Mouse (Mus musculus) bone marrow macrophage, adult 2 months (primary cell): ENCODE measurements around the gene Hmcn2. TPM values are rescaled to one million over a fixed set of nuclear protein-coding genes. Genes with fewer than 3 reads are reported as not detected.

Source experiments
- H3K27ac ChIP-seq: 2 replicates; pipeline ENCODE4 v1.5.1; 2012; ENCODE audit warnings: low read depth, low read length; ENCODE audit not compliant: insufficient read depth
- H3K4me1 ChIP-seq: 2 replicates; pipeline ENCODE4 v1.6.1; 2012; ENCODE audit warnings: low read length; ENCODE audit not compliant: control insufficient read depth, insufficient read depth
- H3K4me3 ChIP-seq: 2 replicates; pipeline ENCODE4 v1.5.1; 2012; ENCODE audit warnings: mild to moderate bottlenecking, low read length, moderate library complexity; ENCODE audit not compliant: insufficient read depth
- CTCF ChIP-seq: IDR thresholded peaks from 2 replicates; pipeline ENCODE4 v1.5.1; 2012; ENCODE audit warnings: low read depth, mild to moderate bottlenecking, low read length, moderate library complexity
- POLR2A ChIP-seq: IDR thresholded peaks from 2 replicates; pipeline ENCODE4 v1.6.1; 2012; ENCODE audit warnings: mild to moderate bottlenecking, low read depth, low read length, borderline replicate concordance
- polyA plus RNA-seq: library from polyadenylated mRNA; stranded (reverse); fragments of >200 nt; gene quantifications from 2 replicates; pipeline ENCODE4 v1.2.4, GENCODE M21; 2012; ENCODE audit not compliant: missing spikeins, insufficient read depth, insufficient read length

The Hmcn2 gene
- polyA plus RNA-seq, 1 experiment = not detected

DNA sequence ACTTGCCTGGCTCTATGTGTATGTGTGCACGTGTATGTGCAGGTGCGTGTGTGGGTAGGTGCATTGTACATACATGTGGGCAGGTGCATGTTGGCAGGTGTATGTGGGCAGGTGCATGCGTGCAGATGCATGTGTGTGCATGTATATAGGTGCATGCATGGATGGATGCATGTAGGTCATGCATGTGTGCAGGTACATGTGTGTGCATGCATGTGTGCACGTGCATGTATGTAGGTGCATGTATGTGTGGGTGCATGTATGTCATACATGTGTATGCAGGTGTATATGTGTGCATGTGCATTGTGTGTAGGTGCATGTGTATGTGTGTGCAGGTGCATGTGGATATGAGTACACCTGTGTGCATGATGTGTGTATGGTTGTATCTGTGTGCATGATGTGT lies 135.7 kb downstream of the Hmcn2 start:
- TF ChIP-seq POLR2A (no peak), CTCF (no peak)
- Histone ChIP-seq H3K4me1 (peaks cover 72% of the 10 kb centered on the region), H3K27ac (no peak overlapping the region), H3K4me3 (no peak overlapping the region)

DNA sequence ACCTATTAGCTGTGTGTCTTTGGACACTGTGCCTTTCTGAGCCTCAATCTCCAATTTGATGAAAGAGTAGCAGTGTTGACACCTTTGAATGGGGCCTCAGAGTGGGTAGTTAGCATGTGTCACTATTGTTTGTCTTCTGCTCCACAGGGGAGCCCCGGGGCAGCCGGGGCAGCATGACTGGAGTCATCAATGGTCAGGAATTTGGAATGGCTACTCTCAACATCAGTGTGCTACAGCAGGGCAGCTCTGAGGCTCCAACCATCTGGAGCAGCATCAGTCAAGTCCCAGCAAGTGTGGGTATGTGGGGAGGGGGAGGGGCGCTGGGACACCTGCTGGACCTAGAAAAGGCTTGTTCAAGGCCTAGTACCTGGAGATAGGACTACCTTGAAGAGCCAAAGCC lies 136.4 kb downstream of the Hmcn2 start:
- peaks cover 72% of the 10 kb centered on the region for H3K4me1 ChIP-seq
- H3K27ac ChIP-seq = no peak overlapping the region
- no peak for TF ChIP-seq CTCF
- no peak for TF ChIP-seq POLR2A
- no peak overlapping the region for H3K4me3 ChIP-seq

DNA sequence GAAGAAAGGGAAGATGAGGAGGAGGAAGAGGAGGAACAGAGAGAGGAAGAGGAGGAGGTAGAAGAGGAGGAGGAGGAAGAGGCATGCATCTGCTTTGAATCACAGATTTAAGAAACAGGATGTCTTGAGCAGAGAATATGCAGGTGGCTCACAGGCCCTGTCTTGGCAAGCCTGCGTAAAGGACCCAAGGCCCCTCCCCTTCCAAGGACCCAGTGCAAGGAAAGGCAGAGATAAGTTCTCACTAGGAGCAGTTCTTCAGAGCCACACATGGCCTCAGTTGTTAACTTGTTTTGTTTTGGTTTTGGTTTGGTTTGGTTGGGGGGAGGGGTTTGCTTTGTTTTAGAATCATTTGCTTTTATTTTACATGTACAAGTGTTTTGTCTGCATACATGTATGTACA lies 137.3 kb downstream of the Hmcn2 start:
- peaks cover 67% of the 10 kb centered on the region for H3K4me1 ChIP-seq
- H3K27ac ChIP-seq = no peak overlapping the region
- no peak overlapping the region for H3K4me3 ChIP-seq
- TF ChIP-seq POLR2A (no peak), CTCF (no peak)

DNA sequence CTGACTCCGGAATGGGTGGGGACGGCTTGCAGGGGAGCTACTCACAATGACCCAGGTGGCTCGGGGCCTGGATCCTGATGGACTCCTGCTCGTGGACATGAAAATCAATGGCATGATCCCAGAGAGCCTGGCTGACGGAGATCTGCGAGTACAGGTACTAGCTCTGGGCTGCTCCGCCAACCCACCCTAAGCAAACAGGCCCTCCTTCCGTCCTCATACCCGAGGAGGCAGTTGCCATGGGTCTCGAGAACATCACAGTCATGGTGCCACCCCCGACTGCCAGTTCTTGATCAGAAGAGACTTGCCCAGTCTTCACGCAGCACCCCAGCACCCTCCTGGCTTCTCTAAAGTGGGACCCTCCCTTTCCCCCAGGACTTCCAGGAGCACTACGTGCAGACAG lies 138.8 kb downstream of the Hmcn2 start:
- Histone ChIP-seq H3K4me1 (peaks cover 55% of the 10 kb centered on the region), H3K4me3 (no peak overlapping the region), H3K27ac (no peak overlapping the region)
- TF ChIP-seq CTCF (no peak), POLR2A (no peak)

DNA sequence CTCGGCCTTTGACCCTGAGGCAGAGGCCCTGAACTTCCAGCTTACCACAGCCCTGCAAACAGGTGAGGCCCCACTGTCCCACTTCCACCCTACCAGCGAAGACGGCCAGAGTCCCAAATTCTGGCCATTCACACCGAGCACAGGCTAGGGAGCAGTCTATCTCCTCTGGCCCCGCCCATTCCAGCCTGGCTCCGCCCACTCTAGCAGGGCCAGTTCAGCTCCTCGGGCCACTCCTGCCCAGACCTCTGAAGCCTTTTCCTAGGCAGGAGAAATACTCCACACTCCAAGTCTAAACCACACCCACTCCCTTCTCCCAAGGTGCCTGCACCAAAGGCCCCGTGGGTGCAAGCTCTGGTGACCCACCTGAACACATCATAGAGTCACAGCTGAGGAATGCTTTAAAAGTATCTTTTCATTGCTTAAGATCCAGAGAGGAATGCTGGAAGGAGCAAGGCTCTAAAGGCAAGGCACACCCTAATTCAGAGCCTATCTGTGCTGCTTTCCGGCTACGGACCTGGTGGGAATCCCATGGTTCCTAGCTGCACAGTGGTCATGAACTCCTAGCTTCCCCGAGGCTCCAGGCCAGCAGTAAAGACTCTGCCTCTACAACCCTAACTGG lies 139.5 kb downstream of the Hmcn2 start:
- H3K27ac ChIP-seq = peak overlapping the region; percentile 71
- TF ChIP-seq CTCF (no peak), POLR2A (no peak)
- H3K4me3 ChIP-seq = no peak overlapping the region
- peaks cover 53% of the 10 kb centered on the region for H3K4me1 ChIP-seq

DNA sequence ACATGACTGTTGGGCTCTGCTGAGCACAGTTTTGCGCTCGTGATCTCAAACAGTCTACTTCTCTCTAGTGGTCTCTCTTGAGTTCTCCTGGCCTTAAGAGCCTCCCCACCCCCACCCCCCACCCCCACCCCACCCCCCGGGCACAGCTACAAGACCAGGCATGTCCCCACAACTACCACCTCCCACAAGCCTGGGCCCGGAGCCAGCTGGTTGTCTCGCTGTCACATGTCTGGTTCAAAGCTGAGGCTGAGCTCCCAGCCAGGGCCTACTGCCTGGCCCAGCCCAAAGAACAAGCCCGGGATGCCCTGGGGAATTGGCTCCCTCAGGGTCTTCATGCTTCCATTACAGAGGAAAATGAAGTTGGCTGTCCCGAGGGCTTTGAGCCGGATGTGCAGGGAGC lies 140.1 kb downstream of the Hmcn2 start:
- TF ChIP-seq POLR2A (no peak), CTCF (no peak)
- H3K4me1 ChIP-seq = peaks cover 46% of the 10 kb centered on the region

DNA sequence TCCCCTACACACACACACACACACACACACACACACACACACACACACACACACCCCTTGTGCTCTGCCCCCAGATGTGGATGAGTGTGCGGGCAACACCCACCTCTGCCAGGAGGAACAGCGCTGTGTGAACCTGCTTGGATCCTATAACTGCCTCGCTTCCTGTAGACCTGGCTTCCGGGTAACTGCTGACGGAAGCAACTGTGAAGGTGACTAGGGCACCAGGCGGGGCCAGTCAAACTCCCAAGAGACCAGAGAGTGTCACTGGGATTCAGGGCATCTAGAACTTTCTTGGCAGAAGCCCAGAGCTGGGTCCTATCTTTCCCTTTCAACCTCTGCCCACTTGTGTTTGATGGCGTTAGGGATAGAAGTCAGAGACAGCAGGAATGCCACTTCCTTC lies 141.2 kb downstream of the Hmcn2 start:
- TF ChIP-seq CTCF = no peak
- no peak for TF ChIP-seq POLR2A
- Histone ChIP-seq H3K27ac (no peak overlapping the region), H3K4me1 (peaks cover 39% of the 10 kb centered on the region), H3K4me3 (peak overlapping the region; percentile 47)

More for the DNA sequence above, 140.1 kb downstream of the Hmcn2 start:
- H3K27ac ChIP-seq = peak overlapping the region; percentile 71
- H3K4me3 ChIP-seq = peak overlapping the region; percentile 47

DNA sequence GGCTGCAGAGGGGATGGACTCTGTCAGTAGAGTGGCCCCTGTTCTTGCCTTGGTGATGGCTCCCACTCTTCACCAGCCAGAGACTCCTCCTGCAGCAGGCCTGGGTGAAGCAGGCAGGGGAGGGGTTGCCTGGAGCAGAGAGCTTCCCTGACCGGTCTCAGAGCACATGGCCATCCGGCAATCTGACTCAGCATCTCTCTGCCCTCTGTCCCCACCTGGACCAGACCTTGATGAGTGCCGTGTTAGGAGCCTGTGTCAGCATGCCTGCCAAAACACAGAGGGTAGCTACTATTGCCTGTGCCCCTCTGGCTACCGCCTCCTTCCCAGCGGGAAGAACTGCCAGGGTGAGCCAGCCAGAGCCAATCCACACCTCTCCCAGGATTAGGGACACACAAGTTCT lies 144.2 kb downstream of the Hmcn2 start:
- Histone ChIP-seq H3K4me3 (no peak overlapping the region), H3K27ac (no peak overlapping the region), H3K4me1 (peaks cover 21% of the 10 kb centered on the region)
- no peak for TF ChIP-seq CTCF
- TF ChIP-seq POLR2A = no peak

DNA sequence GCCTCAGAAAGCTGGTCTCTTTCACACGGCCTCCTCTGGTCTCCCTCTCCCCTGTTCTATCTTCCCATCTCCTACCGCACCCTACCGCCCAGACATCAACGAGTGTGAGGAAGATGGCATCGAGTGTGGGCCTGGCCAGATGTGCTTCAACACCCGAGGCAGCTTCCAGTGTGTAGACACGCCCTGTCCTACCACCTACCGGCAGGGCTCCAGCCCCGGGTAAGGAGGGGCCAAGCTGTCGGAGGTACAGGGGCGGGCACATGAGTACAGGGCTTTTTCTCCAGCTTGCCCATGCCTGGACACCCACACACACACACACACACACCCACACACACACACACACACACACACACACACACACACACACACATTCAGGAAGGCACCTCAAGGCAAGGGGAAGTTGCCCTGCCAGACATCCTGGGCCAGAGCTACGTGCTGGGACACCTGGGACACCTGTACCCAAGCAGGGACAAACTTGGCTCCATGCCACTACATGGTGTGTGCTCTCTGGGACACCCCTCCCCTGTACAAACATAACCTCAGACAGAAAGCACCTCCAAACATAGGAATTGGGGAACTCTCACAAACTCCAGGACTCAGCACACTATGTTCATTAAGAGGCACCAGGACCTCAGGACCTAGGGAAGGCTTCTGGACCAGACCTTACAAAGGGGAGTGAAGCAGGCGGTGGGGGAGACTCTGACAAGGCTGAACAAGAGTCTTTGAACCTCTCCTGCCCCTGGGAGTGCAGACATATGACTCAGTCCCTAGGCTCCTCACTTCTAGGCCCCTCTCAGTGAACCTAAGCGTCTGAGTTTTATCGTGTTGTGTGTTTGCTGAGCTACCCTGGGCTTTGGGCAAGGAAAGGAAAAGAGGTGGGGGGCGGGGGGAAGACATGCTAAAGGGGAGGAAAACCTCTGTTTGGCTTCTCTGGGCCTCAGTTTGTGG lies 145.0 kb downstream of the Hmcn2 start:
- peaks cover 15% of the 10 kb centered on the region for H3K4me1 ChIP-seq
- TF ChIP-seq POLR2A = no peak
- no peak for TF ChIP-seq CTCF
- H3K27ac ChIP-seq = no peak overlapping the region
- no peak overlapping the region for H3K4me3 ChIP-seq

DNA sequence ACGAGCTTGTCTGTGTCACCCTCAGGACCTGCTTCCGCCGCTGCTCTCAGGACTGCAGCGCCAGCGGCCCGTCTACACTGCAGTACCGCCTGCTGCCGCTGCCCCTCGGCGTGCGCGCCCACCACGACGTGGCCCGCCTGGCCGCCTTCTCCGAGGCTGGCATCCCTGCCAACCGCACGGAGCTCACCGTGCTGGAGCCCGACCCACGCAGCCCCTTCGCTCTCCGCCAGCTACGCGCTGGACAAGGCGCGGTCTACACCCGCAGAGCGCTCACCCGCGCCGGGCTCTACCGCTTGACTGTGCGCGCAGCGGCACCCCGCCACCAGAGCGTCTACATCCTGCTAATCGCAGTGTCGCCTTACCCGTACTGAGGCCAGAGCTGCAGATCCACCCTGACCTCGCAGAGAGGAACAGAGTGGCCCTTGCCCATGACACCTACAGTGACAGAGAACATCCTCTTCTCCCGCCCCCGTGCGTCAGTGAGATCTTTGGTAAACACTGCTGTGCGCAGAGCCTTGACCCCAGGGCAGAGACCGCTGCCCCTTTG lies 145.9 kb downstream of the Hmcn2 start:
- H3K4me3 ChIP-seq = peak overlapping the region; percentile 32
- H3K27ac ChIP-seq = no peak overlapping the region
- H3K4me1 ChIP-seq = peaks cover 7% of the 10 kb centered on the region
- TF ChIP-seq POLR2A = no peak
- no peak for TF ChIP-seq CTCF
